Mouse (Mus musculus): ENCODE measurements around the gene Trak1. TPM values are rescaled to one million over a fixed set of nuclear protein-coding genes. Genes with fewer than 3 reads are reported as not detected.

Trak1 gene
- polyA plus RNA-seq, 1 experiment from 2014 or later: 17.0 TPM

DNA sequence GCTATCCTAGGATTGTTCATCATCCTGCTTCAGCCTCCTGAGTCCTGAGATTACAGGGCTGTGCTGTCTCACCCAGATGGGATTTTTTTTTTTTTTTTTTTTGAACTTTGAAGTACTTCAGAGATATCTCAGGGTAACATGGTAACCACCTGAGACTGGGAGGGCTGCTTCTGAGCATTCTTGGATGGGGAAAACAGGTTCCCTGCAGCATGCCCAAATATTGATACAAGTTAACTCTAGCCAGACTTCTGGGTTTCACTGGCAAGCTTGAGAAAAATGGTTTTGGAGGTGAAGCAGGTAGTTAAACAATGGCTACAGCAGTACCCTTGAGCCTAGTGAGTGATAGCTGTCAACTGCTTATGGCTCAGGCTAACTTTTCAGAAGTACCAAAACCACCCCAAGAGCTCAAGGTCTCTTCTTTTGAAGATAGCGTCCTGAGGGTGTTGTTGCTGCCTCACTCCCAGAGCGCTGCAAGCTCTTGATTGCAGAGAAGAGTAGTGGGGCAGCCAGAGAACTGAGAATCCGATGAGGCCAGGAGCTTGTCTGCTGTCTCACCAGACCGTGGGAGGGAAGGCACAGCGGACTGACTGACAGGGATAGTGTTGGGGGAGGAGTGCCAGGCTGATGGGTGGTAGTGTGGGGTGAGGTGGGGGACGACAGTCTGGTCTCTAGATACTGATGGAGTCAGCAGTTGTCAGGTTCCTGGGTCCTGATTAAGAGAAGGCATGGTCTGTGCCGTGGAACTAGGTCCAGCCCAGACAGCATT lies 119.8 kb downstream of the Trak1 start:
- ATAC-seq (ENCODE audit: low FRiP score, low read depth): no peak
- Histone ChIP-seq H3K27ac (no peak overlapping the region), H3K36me3 (peaks cover 8% of the 10 kb centered on the region; the same call in 1 of the 2 replicates), H3K27me3 (no peaks in the 10 kb centered on the region), H3K4me2 (replicated peaks) (no peak overlapping the region), H3K9me3 (no peaks in the 10 kb centered on the region), H3K4me1 (peaks cover 2% of the 10 kb centered on the region; the same call in 1 of the 2 replicates), H3K4me3 (no peak overlapping the region), H3K9ac (no peak overlapping the region)
- WGBS: 82% methylated on average over 7 of the region's 7 CpGs

DNA sequence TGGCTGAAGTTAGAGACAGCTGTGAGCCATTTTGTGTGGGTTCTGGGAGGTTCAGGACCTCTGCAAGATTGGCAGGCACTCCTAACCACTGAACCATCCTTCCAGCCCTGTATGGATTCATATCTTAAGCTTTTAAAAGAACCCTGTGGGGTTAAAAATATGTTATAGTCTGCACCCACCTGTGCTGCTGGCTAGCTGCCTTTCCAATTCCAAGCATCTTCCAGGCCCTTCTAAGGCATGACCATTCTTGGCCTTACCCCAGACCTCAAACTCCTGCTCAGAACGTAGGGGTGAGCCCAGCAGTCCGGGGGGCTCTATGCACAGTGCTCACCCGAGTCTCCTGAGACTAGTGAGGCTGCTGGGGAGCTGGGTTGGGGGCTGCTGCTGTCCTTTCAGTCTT lies 121.7 kb downstream of the Trak1 start:
- H3K9ac ChIP-seq: no peak overlapping the region
- H3K27ac ChIP-seq: no peak overlapping the region
- H3K4me3 ChIP-seq: no peak overlapping the region
- no peak for ATAC-seq (ENCODE audit: low FRiP score, low read depth)
- peaks cover 6% of the 10 kb centered on the region; the same call in 1 of the 2 replicates for H3K4me1 ChIP-seq
- 86% methylated on average over 3 of the region's 3 CpGs for WGBS
- no peaks in the 10 kb centered on the region for H3K27me3 ChIP-seq
- no peaks in the 10 kb centered on the region for H3K9me3 ChIP-seq
- no peak overlapping the region for H3K4me2 ChIP-seq (replicated peaks)
- 0 out of 2 replicates have a peak, but pooled peaks cover under 1% of the 10 kb centered on the region for H3K36me3 ChIP-seq

DNA sequence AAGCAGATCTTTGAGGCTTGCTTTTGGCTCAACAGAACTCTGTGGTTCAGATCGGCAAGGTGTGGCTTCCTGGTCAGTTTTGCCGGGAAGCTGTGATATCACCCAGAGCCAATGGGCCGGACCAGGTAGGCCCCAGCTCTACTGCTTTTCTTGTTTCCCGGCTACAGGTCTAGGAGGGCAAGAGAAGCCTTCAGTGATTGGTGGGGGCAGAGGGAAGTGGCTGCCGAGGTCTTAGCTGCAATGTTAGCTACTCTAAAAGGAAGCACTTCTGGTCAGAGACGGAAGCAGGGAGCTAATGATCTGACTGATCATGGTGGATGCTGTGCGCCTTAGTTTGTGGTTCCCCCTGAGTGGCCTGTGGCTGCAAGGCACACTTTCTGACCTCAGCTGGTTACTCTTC lies 122.3 kb downstream of the Trak1 start:
- no peaks in the 10 kb centered on the region for H3K9me3 ChIP-seq
- H3K4me2 ChIP-seq (replicated peaks): no peak overlapping the region
- WGBS: 83% methylated on average over 7 of the region's 7 CpGs
- no peaks in the 10 kb centered on the region for H3K36me3 ChIP-seq
- H3K27ac ChIP-seq: no peak overlapping the region
- no peak overlapping the region for H3K4me3 ChIP-seq
- ATAC-seq (ENCODE audit: low FRiP score, low read depth): no peak
- H3K9ac ChIP-seq: no peak overlapping the region
- peaks cover 6% of the 10 kb centered on the region; the same call in 1 of the 2 replicates for H3K4me1 ChIP-seq
- H3K27me3 ChIP-seq: no peaks in the 10 kb centered on the region

DNA sequence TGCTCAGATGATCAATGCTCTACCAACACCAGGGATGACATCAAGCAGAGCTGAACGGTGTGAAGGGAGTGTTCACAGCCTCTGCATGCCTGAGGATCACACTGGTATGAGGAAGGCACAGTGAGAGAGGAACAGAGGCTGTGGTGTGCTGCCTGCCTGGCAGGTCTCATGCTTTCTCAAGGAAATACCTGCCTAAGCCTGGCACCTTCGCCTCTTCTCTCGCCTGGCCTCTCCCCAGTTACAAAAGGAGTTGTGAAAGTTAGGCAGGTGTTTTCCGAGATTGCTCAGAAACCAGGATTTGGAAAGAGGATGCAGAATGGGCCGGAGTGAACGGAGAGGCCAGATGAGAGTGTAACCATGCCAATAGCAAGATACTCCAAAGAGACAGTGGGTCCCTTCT lies 123.5 kb downstream of the Trak1 start:
- no peak for ATAC-seq (ENCODE audit: low FRiP score, low read depth)
- 84% methylated on average over 6 of the region's 6 CpGs for WGBS
- Histone ChIP-seq H3K4me2 (replicated peaks) (no peak overlapping the region), H3K4me3 (no peak overlapping the region), H3K27me3 (no peaks in the 10 kb centered on the region), H3K9ac (no peak overlapping the region), H3K27ac (no peak overlapping the region), H3K9me3 (no peaks in the 10 kb centered on the region), H3K4me1 (peaks cover 6% of the 10 kb centered on the region; the same call in 1 of the 2 replicates), H3K36me3 (no peaks in the 10 kb centered on the region)

DNA sequence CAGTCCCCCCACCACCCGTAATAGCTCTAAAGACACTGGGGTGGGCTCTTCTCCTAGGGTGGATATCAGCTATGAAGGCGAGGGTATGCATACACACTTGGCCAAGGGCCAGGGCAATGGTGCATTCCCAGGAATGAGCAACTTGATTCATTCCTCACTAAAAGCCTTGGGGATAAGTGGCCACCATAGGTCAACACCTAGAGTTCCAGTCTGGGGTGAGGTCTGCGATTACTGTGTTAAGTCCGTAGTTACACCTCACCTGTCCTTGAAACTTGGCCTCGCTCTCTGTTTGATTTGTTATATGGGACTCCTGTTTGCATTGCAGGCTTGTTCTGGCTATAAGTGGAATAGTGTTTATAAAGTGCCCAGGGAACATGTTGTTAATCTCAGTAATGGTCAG lies 125.1 kb downstream of the Trak1 start:
- WGBS: 80% methylated on average over 5 of the region's 5 CpGs
- Histone ChIP-seq H3K4me1 (peaks cover 8% of the 10 kb centered on the region), H3K9me3 (no peaks in the 10 kb centered on the region), H3K4me3 (no peak overlapping the region), H3K36me3 (no peaks in the 10 kb centered on the region), H3K27ac (no peak overlapping the region), H3K9ac (no peak overlapping the region), H3K27me3 (no peaks in the 10 kb centered on the region), H3K4me2 (replicated peaks) (no peak overlapping the region)
- no peak for ATAC-seq (ENCODE audit: low FRiP score, low read depth)

DNA sequence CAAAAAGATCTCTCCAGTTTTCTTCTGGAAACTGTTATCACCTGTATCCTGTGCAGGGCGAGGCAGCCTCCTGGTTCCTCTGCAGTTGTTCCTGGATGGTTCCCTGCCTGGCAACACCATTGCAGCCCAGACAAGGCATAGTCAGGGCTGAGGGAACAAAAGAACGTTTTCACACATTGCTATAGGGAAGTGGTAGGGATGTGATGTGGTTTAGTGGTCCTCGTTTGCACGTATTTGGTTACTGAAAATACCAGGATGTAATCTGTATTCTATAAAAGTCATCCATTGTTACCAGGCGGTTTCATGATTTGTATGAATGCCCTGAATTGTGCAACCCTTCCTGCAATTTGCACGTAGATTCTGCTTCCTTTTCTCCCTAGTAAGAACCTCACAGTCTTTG lies 126.3 kb downstream of the Trak1 start:
- WGBS: 86% methylated on average over 6 of the region's 6 CpGs
- H3K4me3 ChIP-seq: no peak overlapping the region
- no peak overlapping the region for H3K27ac ChIP-seq
- H3K36me3 ChIP-seq: no peaks in the 10 kb centered on the region
- H3K27me3 ChIP-seq: no peaks in the 10 kb centered on the region
- no peak for ATAC-seq (ENCODE audit: low FRiP score, low read depth)
- H3K9me3 ChIP-seq: no peaks in the 10 kb centered on the region
- H3K4me2 ChIP-seq (replicated peaks): no peak overlapping the region
- H3K9ac ChIP-seq: no peak overlapping the region
- peaks cover 10% of the 10 kb centered on the region for H3K4me1 ChIP-seq

DNA sequence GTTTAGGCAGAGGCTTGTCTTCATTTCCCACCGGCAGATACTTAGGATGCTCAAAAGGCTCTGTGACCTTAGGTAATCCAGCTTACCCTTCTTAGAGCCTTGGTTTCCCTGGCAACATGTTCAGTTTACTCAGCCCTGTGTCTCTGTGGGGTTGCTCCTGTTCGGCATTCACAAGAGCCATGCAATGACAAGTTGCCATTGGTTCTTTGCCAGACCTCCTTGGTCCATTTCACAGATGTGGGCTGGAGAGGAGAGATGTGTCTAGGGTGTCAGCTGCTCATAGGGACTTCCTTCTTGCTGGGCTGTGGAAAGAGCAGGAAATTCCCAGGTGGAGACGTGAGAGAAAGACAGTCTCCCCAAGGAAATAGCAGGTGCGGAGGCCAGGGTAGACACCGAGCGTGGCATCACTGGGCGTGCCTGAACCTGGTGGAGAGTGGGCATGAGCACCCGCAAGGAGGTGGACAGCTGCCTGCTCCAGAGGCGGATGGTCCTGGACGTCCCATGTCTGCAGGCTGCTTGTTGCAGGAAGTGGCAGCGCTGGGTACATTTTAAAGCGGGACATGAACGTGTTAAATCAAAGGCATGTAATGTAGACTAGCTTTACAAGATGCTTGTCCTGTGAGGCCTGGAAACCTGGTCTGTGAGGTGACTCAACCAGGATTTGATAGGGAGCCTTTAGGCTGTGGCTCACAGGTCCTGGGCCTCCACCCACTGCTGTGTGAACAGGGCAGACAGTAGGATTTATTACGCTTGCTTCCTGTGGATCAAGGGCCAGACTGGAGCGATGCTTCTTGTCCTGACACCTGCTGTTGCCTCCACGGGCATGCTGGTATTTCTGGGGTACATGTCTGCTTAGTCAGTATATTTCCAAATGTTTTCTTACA lies 127.2 kb downstream of the Trak1 start:
- peaks cover 11% of the 10 kb centered on the region for H3K4me1 ChIP-seq
- H3K27me3 ChIP-seq: no peaks in the 10 kb centered on the region
- no peak for ATAC-seq (ENCODE audit: low FRiP score, low read depth)
- H3K27ac ChIP-seq: no peak overlapping the region
- no peak overlapping the region for H3K4me3 ChIP-seq
- no peak overlapping the region for H3K9ac ChIP-seq
- no peaks in the 10 kb centered on the region for H3K36me3 ChIP-seq
- H3K9me3 ChIP-seq: no peaks in the 10 kb centered on the region
- H3K4me2 ChIP-seq (replicated peaks): no peak overlapping the region
- 78% methylated on average over 16 of the region's 16 CpGs for WGBS

DNA sequence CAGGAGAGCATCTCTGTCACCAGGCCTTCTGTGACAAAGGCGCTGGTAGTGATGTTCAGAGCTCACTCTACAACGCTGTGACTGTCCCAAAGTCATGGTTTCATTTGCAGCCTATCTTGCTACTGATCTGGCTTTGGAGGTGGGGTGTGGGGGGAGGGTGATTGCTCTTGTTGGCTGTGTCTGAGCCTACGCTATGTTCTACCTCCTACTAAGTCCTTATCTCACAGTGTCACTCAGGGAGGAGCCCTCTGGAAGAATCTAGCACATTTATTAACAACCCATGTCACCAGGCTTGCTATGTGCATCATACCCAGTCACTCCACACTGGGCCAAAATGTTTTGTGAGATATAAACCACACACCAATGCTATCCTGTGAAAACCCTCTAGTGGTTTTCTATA lies 129.1 kb downstream of the Trak1 start:
- WGBS: 88% methylated on average over 3 of the region's 3 CpGs
- no peak overlapping the region for H3K27ac ChIP-seq
- H3K4me2 ChIP-seq (replicated peaks): no peak overlapping the region
- no peak for ATAC-seq (ENCODE audit: low FRiP score, low read depth)
- H3K9me3 ChIP-seq: no peaks in the 10 kb centered on the region
- no peaks in the 10 kb centered on the region for H3K36me3 ChIP-seq
- H3K4me1 ChIP-seq: peaks cover 26% of the 10 kb centered on the region
- no peaks in the 10 kb centered on the region for H3K27me3 ChIP-seq
- H3K4me3 ChIP-seq: no peak overlapping the region
- no peak overlapping the region for H3K9ac ChIP-seq

DNA sequence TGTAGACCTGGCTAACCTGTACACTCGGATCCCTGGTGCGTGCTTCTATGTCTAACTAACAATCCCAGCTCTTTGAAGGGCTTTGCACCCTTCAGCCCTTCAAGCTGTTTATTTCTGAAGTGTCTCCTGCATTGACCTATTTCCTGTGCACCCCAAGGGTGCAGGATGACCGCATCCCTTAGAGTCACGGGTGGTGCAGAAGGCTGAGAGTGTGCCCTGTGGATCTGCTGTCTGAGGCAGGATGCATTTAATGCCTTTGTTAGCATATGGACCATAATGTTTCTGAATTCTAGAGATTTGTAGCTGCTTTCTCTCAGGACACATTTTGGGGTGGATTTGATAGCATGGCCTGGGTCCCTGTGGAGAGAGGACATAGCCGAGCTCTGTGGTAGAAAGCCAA lies 129.6 kb downstream of the Trak1 start:
- Histone ChIP-seq H3K4me3 (no peak overlapping the region), H3K9ac (no peak overlapping the region), H3K4me2 (replicated peaks) (no peak overlapping the region), H3K36me3 (no peaks in the 10 kb centered on the region), H3K27ac (no peak overlapping the region), H3K4me1 (peaks cover 26% of the 10 kb centered on the region), H3K9me3 (no peaks in the 10 kb centered on the region), H3K27me3 (no peaks in the 10 kb centered on the region)
- 87% methylated on average over 5 of the region's 5 CpGs for whole genome bisulfite sequencing
- ATAC-seq (ENCODE audit: low FRiP score, low read depth): no peak

DNA sequence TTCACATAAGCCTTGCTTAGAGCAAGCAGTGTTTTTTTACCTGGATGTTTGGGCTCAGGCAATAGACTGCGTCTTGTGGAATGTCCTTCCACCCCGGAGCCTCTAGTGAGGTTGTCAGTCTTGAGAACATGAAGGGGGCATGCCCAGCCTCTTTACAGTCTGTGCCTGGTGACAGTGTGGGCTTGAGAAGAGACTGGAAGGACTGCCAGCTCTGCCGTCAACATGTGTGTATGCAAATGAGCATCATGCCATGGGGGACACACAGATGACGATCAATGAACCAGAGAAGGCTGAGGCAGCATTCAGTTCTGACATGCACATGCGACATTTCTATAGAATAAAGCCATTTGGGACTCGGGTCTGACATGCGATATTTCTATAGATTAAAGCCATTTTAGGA lies 132.3 kb downstream of the Trak1 start:
- Histone ChIP-seq H3K27ac (peak overlapping the region; percentile 55; the same call in 1 of the 2 replicates), H3K4me3 (no peak overlapping the region), H3K4me2 (replicated peaks) (no peak overlapping the region), H3K27me3 (no peaks in the 10 kb centered on the region), H3K9ac (no peak overlapping the region), H3K9me3 (no peaks in the 10 kb centered on the region), H3K4me1 (peaks cover 20% of the 10 kb centered on the region), H3K36me3 (no peaks in the 10 kb centered on the region)
- no peak for ATAC-seq (ENCODE audit: low FRiP score, low read depth)
- 86% methylated on average over 7 of the region's 7 CpGs for WGBS

DNA sequence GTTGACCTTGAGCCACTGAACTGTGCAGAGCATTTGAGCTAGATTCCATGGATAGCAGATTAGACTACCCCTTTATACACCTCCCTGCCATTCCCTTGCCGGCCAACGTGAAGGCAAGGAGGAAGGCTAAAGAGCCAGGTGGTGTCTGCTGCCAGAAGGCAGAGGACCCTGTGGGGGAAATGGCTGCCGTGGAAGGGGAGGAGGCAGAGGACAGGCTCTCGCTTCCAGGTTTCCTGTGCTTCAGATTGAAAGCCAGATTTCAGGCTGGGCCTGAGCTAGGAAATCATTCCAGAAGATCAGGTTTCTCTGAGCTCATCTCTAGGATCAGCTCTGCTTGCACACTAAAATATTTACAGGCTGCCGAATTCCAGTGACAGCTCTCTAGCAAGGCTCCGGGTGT lies 133.1 kb downstream of the Trak1 start:
- no peaks in the 10 kb centered on the region for H3K27me3 ChIP-seq
- peaks cover 20% of the 10 kb centered on the region for H3K4me1 ChIP-seq
- ATAC-seq (ENCODE audit: low FRiP score, low read depth): peak; percentile 60
- no peaks in the 10 kb centered on the region for H3K36me3 ChIP-seq
- H3K9ac ChIP-seq: 0 out of 2 replicates have a peak overlapping the region, but pooled peaks have one; percentile 13
- H3K9me3 ChIP-seq: no peaks in the 10 kb centered on the region
- WGBS: 28% methylated on average over 6 of the region's 6 CpGs
- 0 out of 2 replicates have a peak overlapping the region, but pooled peaks have one; percentile 9 for H3K4me2 ChIP-seq (replicated peaks)
- peak overlapping the region; percentile 55 for H3K27ac ChIP-seq
- no peak overlapping the region for H3K4me3 ChIP-seq

DNA sequence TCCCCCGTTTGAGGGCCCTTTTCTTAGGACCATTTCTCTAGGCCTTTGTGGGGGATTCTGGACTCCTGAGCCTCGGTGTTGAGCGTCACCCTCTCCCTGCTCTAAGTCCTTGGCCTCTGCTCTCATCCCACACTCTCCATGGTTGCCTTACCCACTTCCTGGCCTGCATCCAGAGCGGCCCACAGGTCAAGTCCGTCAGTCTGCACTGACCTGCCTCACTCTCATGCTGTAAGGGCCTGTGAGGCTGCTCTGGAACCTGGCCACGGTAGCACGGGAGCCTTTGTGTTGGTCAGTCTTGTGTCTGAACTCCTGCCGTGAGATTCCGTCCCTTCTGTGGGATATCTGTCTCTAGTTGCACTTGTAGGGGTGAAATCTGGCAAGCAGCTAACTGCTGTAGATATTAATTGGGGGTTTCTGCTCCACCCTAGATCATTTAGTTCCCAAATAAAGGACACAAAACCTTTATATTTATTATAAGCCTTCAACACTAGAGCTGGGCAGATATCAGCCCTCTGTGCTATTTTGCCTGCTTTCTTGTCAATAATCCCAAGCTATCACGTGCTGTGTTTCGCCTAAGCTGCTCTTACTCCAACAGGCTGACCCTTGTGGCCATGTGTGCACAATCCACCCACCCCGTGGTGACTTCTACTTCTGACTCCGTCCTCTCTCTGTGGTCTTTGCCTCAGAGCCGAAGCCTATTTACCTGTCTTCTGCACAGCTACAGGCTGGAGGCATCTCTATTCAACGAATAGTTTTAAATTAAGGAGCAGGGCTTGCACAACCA lies 136.6 kb downstream of the Trak1 start:
- peaks cover 17% of the 10 kb centered on the region for H3K4me1 ChIP-seq
- H3K9ac ChIP-seq: no peak overlapping the region
- no peak overlapping the region for H3K27ac ChIP-seq
- 87% methylated on average over 15 of the region's 15 CpGs for WGBS
- H3K36me3 ChIP-seq: no peaks in the 10 kb centered on the region
- no peaks in the 10 kb centered on the region for H3K9me3 ChIP-seq
- H3K4me2 ChIP-seq (replicated peaks): no peak overlapping the region
- no peaks in the 10 kb centered on the region for H3K27me3 ChIP-seq
- no peak for ATAC-seq (ENCODE audit: low FRiP score, low read depth)
- no peak overlapping the region for H3K4me3 ChIP-seq
